Mouse (Mus musculus): ENCODE data around the gene Zfp180. TPM values are rescaled to one million over a fixed set of nuclear protein-coding genes. Genes with fewer than 3 reads are reported as not detected.

Gene Zfp180
- total RNA-seq (2023): 10 to 100 TPM; 18.8 to 20.5 TPM

DNA sequence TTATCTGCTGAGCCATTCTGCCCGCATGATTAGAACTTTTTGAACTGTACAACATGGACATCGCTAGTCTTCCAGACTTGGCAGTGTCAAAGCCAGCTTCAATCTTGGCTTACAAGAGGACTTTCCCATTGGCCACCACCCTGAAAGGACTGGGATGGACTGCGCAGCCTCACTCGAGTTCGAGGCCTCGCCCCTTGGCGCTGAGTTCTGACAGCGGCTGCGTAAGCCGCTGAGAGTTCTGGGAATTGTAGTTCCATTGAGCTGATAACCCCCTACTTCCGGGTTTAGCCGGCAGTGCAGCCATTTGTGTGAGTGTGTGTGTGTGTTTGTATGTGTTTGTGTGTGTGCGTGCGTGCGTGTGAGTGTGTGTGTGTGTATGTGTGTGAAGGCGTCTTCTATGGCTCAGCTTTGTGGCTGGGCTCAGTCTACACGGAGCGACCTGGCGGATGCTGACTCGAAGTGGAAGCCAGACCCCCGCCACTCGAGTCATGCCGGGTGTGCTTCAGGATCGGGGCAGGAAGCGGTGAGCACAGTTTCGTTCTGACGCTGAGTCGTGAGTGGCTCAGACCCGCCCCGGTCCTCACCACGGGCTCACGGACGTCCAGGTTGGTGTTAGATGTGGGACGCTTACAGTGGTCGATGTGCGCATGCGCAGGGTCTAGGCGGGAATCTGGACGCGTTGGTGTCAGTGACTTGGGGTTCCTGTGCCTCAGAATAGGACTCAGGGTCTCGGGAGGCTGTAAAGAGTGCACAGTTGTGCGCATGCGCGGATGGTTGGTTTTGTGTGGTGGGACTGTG is at the start of gene Zfp180:
Zfp180 (plus strand) TSS at position 291 of the 798 bp plus-strand sequence.

GRCm38 (mm10) chr7:24052660-24053304 is 28.9 kb upstream of the Zfp180 start, which contains the start of gene Vmn1r183:
TSS of gene Vmn1r183 (plus strand) at chr7:24053254.

DNA sequence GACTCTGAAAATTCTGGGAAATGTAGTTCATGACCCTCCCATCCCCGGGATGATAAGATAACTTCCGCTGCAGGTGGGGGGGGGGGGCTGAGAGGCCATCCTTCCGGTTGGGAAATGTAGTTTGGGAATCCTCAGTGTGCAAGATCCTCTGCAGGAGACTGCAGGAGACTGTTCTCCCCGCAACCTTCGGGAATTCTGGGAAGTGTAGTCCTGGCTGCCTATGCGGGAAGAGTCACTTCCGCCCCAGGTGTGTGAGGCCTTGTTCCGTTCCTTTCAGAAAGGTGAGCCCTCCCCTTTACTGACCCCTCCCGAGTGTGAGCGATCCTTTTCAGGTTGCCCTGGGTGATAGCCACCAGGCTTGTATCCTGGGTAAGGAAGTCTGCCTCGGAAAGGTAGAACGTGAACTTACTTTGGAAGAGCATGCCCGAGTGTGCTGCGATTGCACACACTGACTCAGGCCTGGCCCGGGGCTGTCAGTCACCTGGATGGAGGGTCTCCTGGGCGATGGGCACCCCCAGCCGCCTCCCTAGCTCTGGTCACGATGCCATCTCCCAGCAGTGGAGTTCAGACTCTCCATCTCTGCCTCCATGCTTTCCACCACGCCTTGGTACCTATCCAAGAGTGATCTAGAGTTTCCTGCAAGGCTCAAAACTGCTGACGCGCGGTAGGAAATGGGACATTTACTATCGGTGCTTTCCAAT is 30.6 kb downstream of the Zfp180 start, which contains the start of gene Zfp112:
Zfp112 (plus strand) TSS at position 159 of the 701 bp plus-strand sequence.

GRCm38 (mm10) chr7:24133996-24134828 is 52.5 kb downstream of the Zfp180 start, which contains the start of gene Zfp235:
TSS of gene Zfp235 (plus strand) at chr7:24134169.

Other genes with a start within 250 kb of the Zfp180 start
- not detected for gene Vmn1r176, start 244.6 kb upstream of the Zfp180 start, total RNA-seq (2023)
- gene Vmn1r177, start 215.5 kb upstream of the Zfp180 start, total RNA-seq (2023): not detected
- gene Vmn1r178, start 189.9 kb upstream of the Zfp180 start, total RNA-seq (2023): not detected
- not detected for gene Vmn1r179, start 154.9 kb upstream of the Zfp180 start, total RNA-seq (2023)
- not detected for gene Vmn1r180, start 131.3 kb upstream of the Zfp180 start, total RNA-seq (2023)
- gene Vmn1r181, start 107.3 kb upstream of the Zfp180 start, total RNA-seq (2023): not detected
- gene V1rd19, start 80.2 kb upstream of the Zfp180 start, total RNA-seq (2023): not detected
- gene Vmn1r183, start 28.7 kb upstream of the Zfp180 start, total RNA-seq (2023): not detected
- 1 to 10 TPM; 1.9 to 2.2 TPM for gene Zfp112, start 30.4 kb downstream of the Zfp180 start, total RNA-seq (2023)
- gene Zfp235, start 52.2 kb downstream of the Zfp180 start, total RNA-seq (2023): 1 to 10 TPM; 4.7 to 5.1 TPM
- gene Zfp114, start 93.1 kb downstream of the Zfp180 start, total RNA-seq (2023): not detected
- 1 to 10 TPM; 3.3 to 4.2 TPM for gene Zfp111, start 129.5 kb downstream of the Zfp180 start, total RNA-seq (2023)
- 1 to 10 TPM; 2.3 to 2.6 TPM for gene Zfp109, start 155.6 kb downstream of the Zfp180 start, total RNA-seq (2023)
- under 1 TPM; 0.46 to 0.50 TPM for gene Zfp108, start 172.9 kb downstream of the Zfp180 start, total RNA-seq (2023)
- gene Zfp93, start 188.5 kb downstream of the Zfp180 start, total RNA-seq (2023): under 1 TPM; 0.13 to 0.91 TPM
- 1 to 10 TPM; 5.7 to 8.2 TPM for gene Zfp61, start 219.3 kb downstream of the Zfp180 start, total RNA-seq (2023)
- gene Zfp94, start 234.7 kb downstream of the Zfp180 start, total RNA-seq (2023): 1 to 10 TPM; 1.8 to 2.2 TPM

Measured in monocyte, adult 59 days (primary cell).